Mouse (Mus musculus) heart, adult 2 months (tissue): ENCODE measurements at regions not wholly inside any gene's neighbourhood (a gene's known extent, or its start where the extent isn't known, plus 50 kb on each side); places are given as distances from the start of the nearest gene placed in this dataset.
A peak's percentile ranks its signal among the peaks of the same experiment; 100 is the strongest.

ENCODE experiments used
- DNase-seq, 2 experiments: peaks; one replicate each; pipeline ENCODE4 v3.0.0; 2021
- H3K27ac ChIP-seq: fragments of 200-600 bp; 2 replicates; pipeline ENCODE4 v1.8.1; 2022
- H3K27me3 ChIP-seq: fragments of 200-500 bp; 2 replicates; pipeline ENCODE4 v1.6.1; 2012; ENCODE audit warnings: mild to moderate bottlenecking, low read length, inconsistent platforms, mixed read lengths; ENCODE audit not compliant: control insufficient read depth, insufficient read depth
- H3K36me3 ChIP-seq: fragments of 200-500 bp; 2 replicates; pipeline ENCODE4 v1.6.1; 2012; ENCODE audit warnings: low read length, inconsistent platforms; ENCODE audit not compliant: control insufficient read depth, insufficient read depth
- H3K4me1 ChIP-seq: fragments of 200-500 bp; 2 replicates; pipeline ENCODE4 v1.6.1; 2011; ENCODE audit warnings: low read length; ENCODE audit not compliant: control insufficient read depth, insufficient read depth
- H3K4me3 ChIP-seq: fragments of 200-600 bp; 2 replicates; pipeline ENCODE4 v1.8.1; 2022
- H3K79me2 ChIP-seq: fragments of 200-500 bp; replicated peaks from 2 replicates; pipeline ENCODE4 v1.6.1; 2012; ENCODE audit warnings: mild to moderate bottlenecking, inconsistent platforms, low read length, moderate library complexity, mixed read lengths; ENCODE audit not compliant: control insufficient read depth, insufficient read depth
- H3K9ac ChIP-seq: fragments of 200-500 bp; 2 replicates; pipeline ENCODE4 v1.6.1; 2012; ENCODE audit warnings: low read depth, mild to moderate bottlenecking, control low read depth, inconsistent platforms, low read length, mixed read lengths
- CTCF ChIP-seq: fragments of 200-600 bp; IDR thresholded peaks from 2 replicates; pipeline ENCODE4 v1.8.1; 2022; ENCODE audit warnings: antibody characterized with exemption, mild to moderate bottlenecking, moderate library complexity
- EP300 ChIP-seq: fragments of 200-500 bp; IDR thresholded peaks from 2 replicates; pipeline ENCODE4 v1.6.1; 2011; ENCODE audit warnings: low read depth, low read length, control low read depth; ENCODE audit not compliant: insufficient read depth
- POLR2A ChIP-seq: fragments of 200-500 bp; IDR thresholded peaks from 2 replicates; pipeline ENCODE4 v1.6.1; 2011; ENCODE audit warnings: mild to moderate bottlenecking, low read depth, low read length, control low read depth; ENCODE audit not compliant: insufficient read depth
- WGBS: fragments of 180-500 bp; shearing (Covaris S2); methylation state at CpG from one replicate; pipeline ENCODE4 v1.1.7; 2018; 5-methylcytosine and 5-hydroxymethylcytosine counted together
- intact Hi-C: fragments of 180-260 bp; cut with DNase I; formaldehyde crosslinking; loops from one replicate; pipeline ENCODE4 v1.15.1; 2025
- microRNA-seq, 2 experiments: library from miRNA; unstranded; fragments of <30 nt; microRNA quantifications; one replicate each; pipeline ENCODE4 v1.2.0; 2021

GRCm38 (mm10) chr9:122691879-122692278 lies 55.3 kb upstream of the Topaz1 start:
- no peaks in the 10 kb centered on the region for H3K4me1 ChIP-seq
- H3K79me2 ChIP-seq, result no peaks in the 10 kb centered on the region
- DNase-seq, result no peak
- 66% methylated on average over 6 of the region's 6 CpGs for WGBS
- H3K4me3 ChIP-seq, result no peak overlapping the region
- no peak overlapping the region for H3K27ac ChIP-seq
- intact Hi-C loops, result no loop called here
- H3K9ac ChIP-seq, result no peak overlapping the region
- no peaks in the 10 kb centered on the region; the same call in none of the 2 replicates for H3K27me3 ChIP-seq
- H3K36me3 ChIP-seq, result no peaks in the 10 kb centered on the region
- peak; percentile 34 for TF ChIP-seq CTCF
- no peak for TF ChIP-seq EP300

- no peaks in the 10 kb centered on the region for H3K36me3 ChIP-seq
- H3K27ac ChIP-seq, result no peak overlapping the region
- no peaks in the 10 kb centered on the region; the same call in none of the 2 replicates for H3K27me3 ChIP-seq
- no peaks in the 10 kb centered on the region for H3K4me1 ChIP-seq
- no peak overlapping the region for H3K4me3 ChIP-seq
- WGBS, result 13% methylated on average over 1 of the region's 1 CpGs
- intact Hi-C loops, result no loop called here
- no peak for TF ChIP-seq CTCF
- TF ChIP-seq EP300, result no peak
- TF ChIP-seq POLR2A, result no peak
- DNase-seq, result no peak
- no peaks in the 10 kb centered on the region for H3K79me2 ChIP-seq
- no peak overlapping the region for H3K9ac ChIP-seq
Measured at GRCm38 (mm10) chr9:122695724-122696123, 51.4 kb upstream of the Topaz1 start.

Small RNAs in the stretch of these regions (microRNA-seq; reads per million reads assigned to microRNA genes)
- 57.8 to 111 reads per million in 2 experiments for gene Mir138-1
